Mouse (Mus musculus) liver (tissue): ENCODE measurements around the gene Gm2115.

Experiments
- DNase-seq: peaks from one replicate; pipeline ENCODE4 v3.0.0-alpha.2; 2020; ENCODE audit warnings: mixed read lengths

Gm2115 gene

DNA sequence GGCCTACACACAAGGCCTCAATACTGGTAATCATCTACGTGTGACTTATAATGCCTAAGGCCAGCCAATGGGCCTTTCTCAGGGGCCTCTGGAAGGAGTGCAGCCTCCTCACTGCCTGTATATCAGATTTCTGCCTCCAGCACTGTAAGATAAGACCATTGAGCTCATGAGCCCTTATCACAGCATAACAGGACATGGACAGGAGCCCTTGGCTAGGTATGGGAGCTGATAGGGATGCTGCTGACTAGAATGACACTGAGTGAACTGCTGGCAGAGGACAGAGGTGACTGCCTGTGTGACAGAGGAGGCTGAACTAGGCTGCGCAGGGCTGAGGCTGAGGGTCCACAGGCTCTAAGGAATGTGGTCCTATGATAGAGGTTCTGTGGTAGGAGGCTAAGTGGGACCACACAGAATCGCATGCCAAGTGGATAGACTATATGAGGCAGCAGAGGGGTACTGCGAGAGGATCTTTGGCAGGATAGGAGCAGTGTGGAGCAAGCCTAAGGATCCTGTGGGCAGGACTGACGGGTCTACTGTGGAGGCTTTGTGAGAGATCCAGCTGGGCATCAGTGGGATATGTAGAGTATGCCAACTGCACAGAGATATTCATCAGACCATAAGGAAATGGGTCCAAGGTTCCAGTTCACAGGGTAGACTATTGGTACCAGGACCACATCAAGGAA is 58.5 kb downstream of the Gm2115 start:
- DNase-seq = peak; percentile 76

DNA sequence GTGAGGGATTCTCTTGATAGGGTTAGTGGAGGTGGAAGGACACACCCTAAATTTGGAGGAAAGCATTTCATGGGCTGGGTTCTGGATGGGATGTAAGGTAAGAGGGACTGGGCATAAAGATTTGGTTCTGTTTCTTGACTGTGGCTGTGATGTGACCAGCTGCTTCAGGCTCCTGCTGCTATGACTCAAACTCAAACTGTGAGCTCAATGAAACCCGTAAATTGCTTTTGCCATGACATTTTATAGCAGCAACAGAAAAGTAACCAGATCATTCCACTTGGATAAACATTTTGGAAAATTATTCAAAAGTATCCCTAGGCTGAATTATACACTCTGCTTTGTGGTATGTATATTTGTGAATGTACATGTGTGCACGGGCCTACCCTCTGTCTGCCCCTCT is 61.9 kb downstream of the Gm2115 start:
- DNase-seq = no peak

DNA sequence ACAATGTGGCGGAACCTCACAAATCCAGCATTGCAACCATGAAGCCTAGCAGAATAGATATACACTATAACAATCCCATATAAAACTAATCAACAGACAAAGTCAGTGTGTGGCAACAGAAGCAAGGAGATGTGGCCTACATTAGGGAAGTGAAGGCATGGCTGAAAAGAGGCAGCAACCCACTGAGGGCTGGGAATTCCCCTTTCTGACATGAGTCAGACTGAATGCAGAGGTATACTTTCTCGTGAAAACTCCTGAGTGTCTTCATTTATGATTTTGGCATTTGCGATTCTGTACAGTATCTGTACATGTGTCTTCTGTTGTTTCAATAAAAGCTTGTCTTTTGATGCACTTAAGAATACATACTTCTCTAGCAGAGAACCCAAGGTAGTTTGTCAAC is 62.6 kb downstream of the Gm2115 start:
- DNase-seq = no peak

GRCm38 (mm10) chr7:84594087-84594916 is 65.5 kb downstream of the Gm2115 start:
- peak; percentile 52 for DNase-seq

GRCm38 (mm10) chr7:84594917-84595303 is 66.2 kb downstream of the Gm2115 start:
- peak; percentile 1 for DNase-seq

- no peak for DNase-seq
Observed at GRCm38 (mm10) chr7:84596002-84596401, 67.2 kb downstream of the Gm2115 start.

DNA sequence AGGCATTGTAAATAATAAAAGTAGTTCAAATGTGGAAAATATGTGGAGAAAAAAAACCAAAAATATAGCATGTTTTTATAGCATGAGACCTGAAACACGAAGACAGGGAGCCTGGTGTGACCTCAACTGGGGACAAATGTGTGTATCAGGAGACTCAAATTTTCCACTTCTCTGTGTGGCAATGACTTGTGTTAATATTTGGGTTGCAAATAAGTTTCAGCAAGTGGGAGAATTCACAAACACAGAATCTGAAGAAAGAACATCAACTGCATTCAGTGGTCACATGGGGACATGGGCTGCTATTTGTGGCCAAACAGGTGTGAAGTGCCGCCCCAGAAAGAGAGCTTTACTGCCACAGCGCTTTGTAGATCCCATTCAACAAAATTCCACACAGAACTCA is 67.9 kb downstream of the Gm2115 start:
- DNase-seq = no peak

DNA sequence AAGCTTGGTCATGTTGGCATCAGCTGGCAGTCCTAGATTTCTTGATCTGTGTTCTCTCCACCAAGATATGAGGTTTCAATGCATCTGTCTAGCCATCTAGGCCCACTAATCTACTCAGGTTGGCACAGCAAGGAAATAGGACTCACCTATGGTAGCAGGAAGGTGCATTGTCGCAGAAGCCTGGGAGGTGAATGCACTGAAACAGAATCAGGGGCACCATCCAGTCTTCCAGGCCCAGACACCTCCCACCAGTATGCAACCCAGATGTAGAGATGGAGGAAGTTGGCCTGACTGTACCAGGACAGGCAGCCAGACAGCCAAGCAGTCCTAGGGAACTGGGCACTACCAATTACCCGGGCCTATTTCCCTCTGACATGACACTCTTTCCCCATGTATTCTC is 71.9 kb downstream of the Gm2115 start:
- DNase-seq = no peak

DNA sequence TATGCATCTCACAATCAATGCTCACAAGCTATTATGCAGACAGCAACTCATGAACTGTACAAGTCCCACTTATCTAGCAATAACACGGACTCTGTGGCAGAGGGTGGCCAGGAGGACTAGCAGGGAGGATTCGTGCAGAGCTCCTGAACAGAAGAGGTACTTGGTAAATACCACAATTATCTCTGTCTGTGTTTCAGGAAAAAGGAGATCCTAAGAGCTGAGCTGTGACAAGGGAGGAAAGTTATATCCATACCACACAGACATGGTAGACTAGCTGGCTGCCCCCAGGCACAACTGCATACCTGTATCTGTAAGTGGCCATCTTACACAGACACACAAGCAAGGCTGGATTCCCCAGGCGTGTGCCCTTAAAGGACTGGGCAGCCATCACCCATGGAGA is 72.6 kb downstream of the Gm2115 start:
- DNase-seq = no peak

- no peak for DNase-seq
Observed at GRCm38 (mm10) chr7:84604501-84604900, 75.7 kb downstream of the Gm2115 start.

DNA sequence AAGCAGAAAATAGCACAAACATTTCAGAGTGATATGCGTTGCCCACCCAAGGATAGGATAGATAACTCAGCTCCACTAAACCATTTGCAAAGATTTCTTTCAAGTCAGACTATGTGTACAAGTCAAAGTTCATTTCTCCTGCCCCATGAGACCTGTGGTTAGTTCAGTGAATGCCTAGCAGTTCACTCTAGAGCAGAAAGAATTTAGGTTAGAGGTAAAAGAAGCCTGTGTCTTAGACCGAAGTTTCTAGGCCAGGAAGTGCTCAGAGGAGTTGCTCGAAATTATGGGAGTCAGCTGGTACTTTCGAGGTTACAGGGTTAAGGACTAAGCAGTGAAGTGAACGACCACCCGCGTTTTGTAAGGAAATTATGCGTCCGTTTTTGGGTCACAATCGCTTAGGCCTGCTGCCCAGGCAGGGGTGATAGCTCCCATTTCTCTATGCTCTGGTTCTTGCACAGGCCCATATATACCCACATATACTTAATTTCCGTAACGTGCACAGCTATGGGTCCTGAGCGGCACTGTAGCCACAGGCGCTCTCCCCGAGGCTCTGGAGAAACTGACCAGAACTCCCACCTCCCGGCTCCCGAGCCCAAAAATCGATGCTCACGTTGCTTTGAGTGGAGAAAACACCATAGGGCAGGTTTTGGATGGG is 76.4 kb downstream of the Gm2115 start:
- no peak for DNase-seq

- DNase-seq = peak; percentile 90
Observed at GRCm38 (mm10) chr7:84605704-84606292, 77.0 kb downstream of the Gm2115 start.

GRCm38 (mm10) chr7:84606293-84606749 is 77.6 kb downstream of the Gm2115 start, which contains the start of gene Fah:
TSS of gene Fah (minus strand) at chr7:84606722.
- DNase-seq = peak; percentile 54

DNA sequence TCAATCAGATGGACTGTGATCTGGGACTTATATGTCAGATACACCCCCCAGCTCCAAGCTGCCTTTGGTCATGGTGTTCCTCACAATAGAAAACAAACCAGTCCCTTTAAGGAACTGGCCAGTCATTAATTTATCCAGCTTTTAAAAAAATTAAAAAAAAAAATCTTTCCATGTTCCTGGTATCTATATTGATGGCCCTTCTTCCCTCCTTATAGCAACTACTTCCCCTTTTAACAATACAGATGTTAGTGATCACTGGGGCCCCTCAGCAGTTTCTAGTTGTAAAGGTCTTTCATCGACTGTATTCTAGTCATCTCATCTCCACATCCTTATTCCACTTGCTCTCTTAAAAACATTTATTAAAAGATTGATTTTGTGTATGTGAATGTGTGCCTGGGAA is 82.9 kb downstream of the Gm2115 start:
- no peak for DNase-seq

- DNase-seq = no peak
Observed at GRCm38 (mm10) chr7:84612445-84612844, 83.7 kb downstream of the Gm2115 start.

DNA sequence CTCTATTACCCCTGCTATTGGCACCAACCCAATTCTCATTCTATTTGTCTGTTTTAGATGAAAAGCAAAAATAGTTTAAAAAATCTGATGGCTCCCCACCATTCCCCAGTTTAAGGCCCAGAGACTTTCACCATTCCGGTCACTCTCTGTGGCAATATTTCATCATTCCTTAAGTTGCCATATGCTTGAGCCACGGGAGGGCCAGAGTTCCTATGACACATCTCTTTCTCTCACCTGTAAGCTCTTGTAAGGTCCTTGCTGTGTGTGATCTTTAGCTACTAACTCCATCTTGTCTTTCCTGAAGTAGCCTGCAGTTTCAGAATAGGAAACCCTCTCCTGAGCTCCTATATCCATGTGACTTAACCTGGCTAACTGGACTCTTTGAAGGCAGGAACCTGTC is 90.2 kb downstream of the Gm2115 start:
- no peak for DNase-seq

DNA sequence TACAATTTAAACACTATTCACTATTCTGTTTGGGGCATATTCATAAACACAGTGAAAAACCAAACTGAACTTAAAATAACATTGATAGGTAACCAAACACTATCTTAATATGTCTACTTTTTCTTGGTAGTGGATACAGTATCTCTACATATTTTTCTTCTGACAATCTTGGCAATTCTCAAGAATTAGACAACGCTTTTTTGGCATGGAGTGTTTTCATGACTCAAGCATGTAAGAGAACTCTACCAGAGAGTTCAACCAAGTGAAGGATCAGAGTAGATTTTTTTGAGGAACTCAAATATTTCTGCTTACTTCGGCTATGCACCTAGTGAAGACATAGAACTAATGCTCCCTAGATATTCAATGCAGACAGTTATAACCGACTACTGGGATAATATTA is 92.2 kb downstream of the Gm2115 start:
- no peak for DNase-seq

GRCm38 (mm10) chr7:84623718-84624117 is 95.0 kb downstream of the Gm2115 start:
- no peak for DNase-seq

DNA sequence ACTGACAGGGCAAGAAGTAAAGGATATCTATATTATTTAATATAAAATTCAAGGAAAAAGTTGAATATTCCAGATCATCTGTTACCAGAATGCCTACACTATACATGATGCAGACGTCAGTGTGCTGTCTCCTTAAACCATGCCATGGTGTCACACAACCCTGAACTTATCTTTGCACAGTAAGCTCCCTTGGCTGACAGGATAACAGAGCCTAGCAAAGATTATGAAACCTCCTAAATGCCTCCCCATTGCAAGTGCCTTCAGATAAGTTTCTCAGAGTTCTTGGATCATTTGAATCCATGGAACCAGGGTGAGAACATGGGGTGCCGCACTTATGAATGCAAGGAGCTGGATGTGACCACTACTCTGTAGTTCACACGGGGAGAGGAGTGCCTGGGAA is 103.1 kb downstream of the Gm2115 start:
- peak; percentile 41 for DNase-seq
